Mouse (Mus musculus) forebrain, embryonic 15.5 days (tissue): ENCODE measurements around the gene Aig1. TPM values are rescaled to one million over a fixed set of nuclear protein-coding genes. Genes with fewer than 3 reads are reported as not detected.

Experiments
- ATAC-seq: fragments of 200-750 bp; cut with Nextera tagmentation; replicated peaks from 2 replicates; pipeline ENCODE4 v1.8.0; 2017; ENCODE audit warnings: mild to moderate bottlenecking, moderate TSS enrichment, moderate library complexity
- H3K27ac ChIP-seq: fragments of 300-500 bp; sonication (generic); replicated peaks from 2 replicates; pipeline ENCODE4 v1.5.1; 2015; ENCODE audit warnings: mild to moderate bottlenecking, inconsistent platforms
- H3K27me3 ChIP-seq: fragments of 300-500 bp; sonication (generic); 2 replicates; pipeline ENCODE4 v1.6.1; 2015; ENCODE audit warnings: inconsistent platforms
- H3K36me3 ChIP-seq: fragments of 300-500 bp; sonication (generic); 2 replicates; pipeline ENCODE4 v1.6.1; 2015; ENCODE audit warnings: mild to moderate bottlenecking, inconsistent platforms
- H3K4me1 ChIP-seq: fragments of 300-500 bp; sonication (generic); 2 replicates; pipeline ENCODE4 v1.6.1; 2015; ENCODE audit warnings: inconsistent platforms
- H3K4me2 ChIP-seq: fragments of 300-500 bp; sonication (generic); replicated peaks from 2 replicates; pipeline ENCODE4 v1.6.1; 2015; ENCODE audit warnings: mild to moderate bottlenecking, inconsistent platforms
- H3K4me3 ChIP-seq: fragments of 300-500 bp; sonication (generic); 2 replicates; pipeline ENCODE4 v1.5.1; 2015; ENCODE audit warnings: mild to moderate bottlenecking, inconsistent platforms
- H3K9ac ChIP-seq: fragments of 300-500 bp; sonication (generic); replicated peaks from 2 replicates; pipeline ENCODE4 v1.6.1; 2015; ENCODE audit warnings: mild to moderate bottlenecking, inconsistent platforms
- H3K9me3 ChIP-seq: fragments of 300-500 bp; sonication (generic); 2 replicates; pipeline ENCODE4 v1.6.1; 2016; ENCODE audit warnings: inconsistent platforms
- WGBS: fragments of 180-500 bp; shearing (Covaris S2); methylation state at CpG from one replicate; pipeline ENCODE4 v1.1.7; 2015; ENCODE audit warnings: mixed read lengths; 5-methylcytosine and 5-hydroxymethylcytosine counted together
- polyA plus RNA-seq: library from polyadenylated mRNA; unstranded; fragments of >200 nt; fragmentation: Nextera tagmentation; extraction: Ambion mirVana; gene quantifications from 2 replicates; pipeline ENCODE4 v1.2.1, GENCODE M21; 2015

Aig1 gene
- polyA plus RNA-seq, 1 experiment from 2014 or later: 71.5 TPM

DNA sequence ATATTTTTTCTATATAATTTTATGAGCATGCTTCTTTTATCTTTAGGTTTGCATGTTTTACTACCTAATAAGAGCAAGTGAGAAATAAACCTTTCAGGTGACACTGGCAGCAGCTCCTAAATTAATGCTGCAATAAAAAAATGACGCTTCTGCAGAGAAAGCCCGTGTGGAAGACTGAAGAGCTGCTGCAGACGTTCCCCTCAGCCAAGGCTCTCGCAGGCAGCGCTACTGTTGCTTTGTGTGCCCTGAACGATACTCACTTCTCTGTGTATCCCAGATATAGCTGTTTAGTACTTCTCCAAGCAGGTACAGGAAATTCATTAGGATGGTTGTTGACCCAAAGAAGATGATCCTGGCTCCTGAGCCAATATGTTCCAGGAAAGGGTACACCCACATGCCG lies 215.5 kb downstream of the Aig1 start:
- H3K4me1 ChIP-seq: no peaks in the 10 kb centered on the region
- no peak overlapping the region for H3K4me3 ChIP-seq
- no peak overlapping the region for H3K4me2 ChIP-seq
- ATAC-seq: no peak
- H3K27ac ChIP-seq: no peak overlapping the region
- no peaks in the 10 kb centered on the region for H3K36me3 ChIP-seq
- H3K9me3 ChIP-seq: no peaks in the 10 kb centered on the region
- 84% methylated on average over 7 of the region's 7 CpGs for WGBS
- H3K27me3 ChIP-seq: no peaks in the 10 kb centered on the region
- no peak overlapping the region for H3K9ac ChIP-seq

DNA sequence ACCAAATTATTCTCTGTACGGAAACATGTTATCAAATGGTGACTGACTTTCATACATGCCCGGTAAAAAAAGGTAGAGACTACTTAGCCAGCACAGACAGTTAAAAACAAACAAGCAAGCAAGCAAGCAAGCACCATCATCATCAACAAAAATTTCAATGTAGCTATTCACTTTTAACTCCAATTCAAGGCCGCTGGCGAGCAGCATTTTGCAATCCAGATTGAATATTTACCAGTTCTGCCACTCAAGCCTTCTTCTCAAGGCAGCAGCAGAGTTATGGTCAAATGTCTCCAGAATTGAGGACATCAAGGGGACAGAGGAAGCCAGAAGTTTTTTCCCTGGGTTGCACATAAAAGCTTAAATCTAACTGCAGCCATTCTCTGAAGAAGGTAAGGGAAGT lies 216.7 kb downstream of the Aig1 start:
- Histone ChIP-seq H3K36me3 (no peaks in the 10 kb centered on the region), H3K9ac (no peak overlapping the region), H3K4me1 (no peaks in the 10 kb centered on the region), H3K4me2 (no peak overlapping the region), H3K4me3 (no peak overlapping the region), H3K9me3 (no peaks in the 10 kb centered on the region), H3K27ac (no peak overlapping the region), H3K27me3 (no peaks in the 10 kb centered on the region)
- no peak for ATAC-seq
- 92% methylated on average over 4 of the region's 4 CpGs for WGBS

DNA sequence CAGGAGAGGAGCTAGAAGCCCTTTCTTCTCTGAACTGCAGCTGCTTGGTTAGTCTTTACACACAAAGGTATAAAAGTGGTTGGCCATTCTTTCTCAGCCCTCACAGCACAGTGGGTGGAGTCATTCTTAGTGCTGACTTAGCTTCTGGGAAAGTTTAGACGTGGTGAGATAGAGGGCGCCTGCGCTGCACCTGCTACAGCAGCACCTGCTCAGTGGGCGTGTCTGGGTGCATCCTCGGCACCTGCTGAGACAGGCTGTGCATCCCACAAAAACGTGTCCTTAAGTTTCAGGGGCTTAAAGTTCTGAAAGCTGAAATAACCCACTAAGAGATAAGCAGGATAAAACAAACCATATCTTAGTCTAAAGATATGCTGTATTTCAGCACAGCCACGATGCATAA lies 227.0 kb downstream of the Aig1 start:
- Histone ChIP-seq H3K27ac (no peak overlapping the region), H3K36me3 (no peaks in the 10 kb centered on the region), H3K9me3 (no peaks in the 10 kb centered on the region), H3K4me1 (no peaks in the 10 kb centered on the region), H3K4me2 (no peak overlapping the region), H3K27me3 (no peaks in the 10 kb centered on the region), H3K4me3 (no peak overlapping the region), H3K9ac (no peak overlapping the region)
- ATAC-seq: no peak
- 22% methylated on average over 7 of the region's 7 CpGs for WGBS

DNA sequence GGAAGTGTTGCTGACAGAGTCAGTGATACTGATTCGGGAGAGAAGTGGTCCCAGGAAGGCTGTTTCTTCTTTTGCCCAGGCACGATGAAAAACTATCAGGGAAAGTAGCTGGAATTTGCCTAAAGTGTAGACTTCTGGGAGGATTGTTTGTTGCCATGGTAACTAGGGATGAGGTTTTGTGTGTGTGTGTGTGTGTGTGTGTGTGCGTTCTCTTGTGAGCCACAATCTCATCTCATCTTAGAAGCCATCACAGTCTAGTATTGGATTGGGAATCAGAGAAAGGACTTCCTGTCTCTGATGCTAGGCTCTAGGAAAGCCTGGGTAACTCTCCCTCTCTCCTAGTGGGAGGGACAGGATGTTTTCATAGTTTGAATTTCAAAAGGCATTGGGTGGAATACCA lies 237.0 kb downstream of the Aig1 start:
- ATAC-seq: no peak
- WGBS: 70% methylated on average over 3 of the region's 3 CpGs
- Histone ChIP-seq H3K9me3 (no peaks in the 10 kb centered on the region), H3K4me1 (no peaks in the 10 kb centered on the region), H3K4me2 (no peak overlapping the region), H3K9ac (no peak overlapping the region), H3K4me3 (no peak overlapping the region), H3K27ac (no peak overlapping the region), H3K27me3 (no peaks in the 10 kb centered on the region), H3K36me3 (no peaks in the 10 kb centered on the region)

- Histone ChIP-seq H3K27me3 (no peaks in the 10 kb centered on the region), H3K4me1 (no peaks in the 10 kb centered on the region), H3K9me3 (no peaks in the 10 kb centered on the region), H3K27ac (no peak overlapping the region), H3K36me3 (no peaks in the 10 kb centered on the region), H3K9ac (no peak overlapping the region), H3K4me2 (no peak overlapping the region), H3K4me3 (no peak overlapping the region)
- ATAC-seq: no peak
- WGBS: 72% methylated on average over 5 of the region's 5 CpGs
Observed at GRCm38 (mm10) chr10:13623735-13624134, 245.0 kb downstream of the Aig1 start.

GRCm38 (mm10) chr10:13600926-13601325 lies 267.9 kb downstream of the Aig1 start:
- H3K27ac ChIP-seq: no peak overlapping the region
- H3K9ac ChIP-seq: no peak overlapping the region
- 60% methylated on average over 2 of the region's 2 CpGs for WGBS
- no peaks in the 10 kb centered on the region for H3K27me3 ChIP-seq
- no peaks in the 10 kb centered on the region for H3K9me3 ChIP-seq
- no peaks in the 10 kb centered on the region for H3K4me1 ChIP-seq
- no peak for ATAC-seq
- no peak overlapping the region for H3K4me3 ChIP-seq
- H3K36me3 ChIP-seq: no peaks in the 10 kb centered on the region
- no peak overlapping the region for H3K4me2 ChIP-seq

- Histone ChIP-seq H3K4me2 (no peak overlapping the region), H3K27me3 (no peaks in the 10 kb centered on the region), H3K9ac (no peak overlapping the region), H3K27ac (no peak overlapping the region), H3K4me3 (no peak overlapping the region), H3K4me1 (no peaks in the 10 kb centered on the region), H3K36me3 (no peaks in the 10 kb centered on the region), H3K9me3 (no peaks in the 10 kb centered on the region)
- ATAC-seq: no peak
- 74% methylated on average over 8 of the region's 8 CpGs for WGBS
Observed at GRCm38 (mm10) chr10:13597491-13597890, 271.3 kb downstream of the Aig1 start.

Other genes starting within 250 kb of the Aig1 start
- 27.1 and 28.3 TPM in 2 replicates for gene Hivep2, start 97.1 kb upstream of the Aig1 start, polyA plus RNA-seq